ENCODE assay signal across 10 mouse cellular contexts in the genomic region with DNA sequence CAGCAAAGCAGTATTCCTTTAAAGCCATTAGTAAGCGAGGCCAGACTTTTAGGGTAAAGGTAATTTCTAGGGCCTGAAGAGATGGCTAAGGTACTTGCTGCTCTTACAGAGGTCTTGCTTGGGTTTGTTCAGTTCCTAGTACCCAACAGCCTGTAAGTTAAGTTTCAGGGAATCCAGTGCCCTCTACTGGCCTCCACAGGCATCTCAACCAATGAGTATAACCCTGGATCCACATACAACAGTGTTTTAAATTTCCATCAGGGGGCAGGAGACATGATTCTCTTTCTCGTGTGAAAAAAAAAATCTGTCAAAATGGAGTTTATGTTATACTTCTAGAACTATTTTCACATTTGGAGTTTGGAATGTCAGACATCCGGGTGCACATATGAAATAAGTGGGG. TPM values are rescaled to one million over a fixed set of nuclear protein-coding genes. Genes with fewer than 3 reads are reported as not detected.
A peak's percentile ranks its signal among the peaks of the same experiment; 100 is the strongest.
DNase-seq lines count a peak whose midpoint lies in the region; ATAC-seq and TF ChIP-seq lines count a peak whose summit lies in the region.
"Had no signal": no experiment of that assay in that cellular context is flagged by ENCODE, and none has a peak within 500 bp of the region (broad histone marks: within the 10 kb centered on the region; RNA-seq: fewer than 3 reads in every experiment).

No protein-coding gene starts in this region.

- DNase-seq in heart, postnatal 0 days (ENCODE audit: low spot score), result no peak
- DNase-seq in heart, adult 9 months (ENCODE audit: low spot score in 2 of 2), result no peak
- DNase-seq in ES-CJ7 (ENCODE audit: low read depth, low spot score), result peak; percentile 79
- DNase-seq in natural killer cell, adult 2 months (ENCODE audit: low spot score in 2 of 2), result peak; percentile 48 to 66
- DNase-seq in left cerebral cortex, postnatal 10 days (ENCODE audit: extremely low spot score in 1 of 2, low spot score in 2 of 2), result no peak
- DNase-seq in frontal cortex, postnatal 10 days (ENCODE audit: low spot score in 2 of 2), result no peak

- WGBS in heart, postnatal 0 days, result 61% methylated on average over 3 of the region's 3 CpGs
- WGBS in kidney, embryonic 15.5 days, result 59% methylated on average over 3 of the region's 3 CpGs

- no peaks in the 10 kb centered on the region for H3K27me3 ChIP-seq in heart, postnatal 0 days (ENCODE audit: control insufficient read depth, insufficient read depth, low read length)
- no peaks in the 10 kb centered on the region for H3K27me3 ChIP-seq in kidney, embryonic 15.5 days

- peak; percentile 56 for TF ChIP-seq CTCF in heart, postnatal 0 days (IDR thresholded peaks at IDR 0.05; ENCODE audit: low read depth)

- intact Hi-C loops in left cerebral cortex, postnatal 10 days (cut with DNase I), result loop anchor here (10.0 kb wide), 1 partner anchor 533 kb away; no protein-coding TSS in a partner anchor

- H3K4me2 ChIP-seq in heart, postnatal 0 days (ENCODE audit: low read depth, low read length), result no peak overlapping the region
- H3K4me2 ChIP-seq in kidney, embryonic 15.5 days, result no peak overlapping the region

- TF ChIP-seq EP300 in heart, postnatal 0 days (IDR thresholded peaks at IDR 0.05; ENCODE audit: low read depth), result no peak

- no peaks in the 10 kb centered on the region for H3K36me3 ChIP-seq in heart, postnatal 0 days (replicated peaks; ENCODE audit: control insufficient read depth, insufficient read depth, low read length)
- H3K36me3 ChIP-seq in kidney, embryonic 15.5 days, result no peaks in the 10 kb centered on the region

- H3K4me3 ChIP-seq in heart, postnatal 0 days (ENCODE audit: low read depth, low read length), result no peak overlapping the region
- H3K4me3 ChIP-seq in brown adipose tissue, adult 24 weeks (ENCODE audit: insufficient read depth, low read depth, low read length), result no peak overlapping the region
- H3K4me3 ChIP-seq in kidney, embryonic 15.5 days (replicated peaks), result no peak overlapping the region
- H3K4me3 ChIP-seq: erythroblast, embryonic 14.5 days had no signal

- ATAC-seq in heart, postnatal 0 days (ENCODE audit: insufficient read depth, low read depth), result no peak
- ATAC-seq in kidney, embryonic 15.5 days (replicated peaks; ENCODE audit: low FRiP score), result peak; percentile 70; the same call in 1 of the 2 replicates

- no peaks in the 10 kb centered on the region for H3K9me3 ChIP-seq in heart, postnatal 0 days (replicated peaks; ENCODE audit: control insufficient read depth, low read length)
- no peaks in the 10 kb centered on the region for H3K9me3 ChIP-seq in kidney, embryonic 15.5 days (replicated peaks)

- no peaks in the 10 kb centered on the region for H3K4me1 ChIP-seq in heart, postnatal 0 days (ENCODE audit: control insufficient read depth, insufficient read depth)
- H3K4me1 ChIP-seq in brown adipose tissue, adult 24 weeks (ENCODE audit: control insufficient read depth, insufficient read depth, insufficient read length, low read length), result peaks cover 5% of the 10 kb centered on the region
- peaks cover 3% of the 10 kb centered on the region for H3K4me1 ChIP-seq in kidney, embryonic 15.5 days

- H3K27ac ChIP-seq in heart, postnatal 0 days (ENCODE audit: low read depth), result no peak overlapping the region
- peak overlapping the region; percentile 88 for H3K27ac ChIP-seq in brown adipose tissue, adult 24 weeks (replicated peaks; ENCODE audit: low read depth, low read length)
- no peak overlapping the region for H3K27ac ChIP-seq in kidney, embryonic 15.5 days
- H3K27ac ChIP-seq: macrophage had no signal

- H3K9ac ChIP-seq in heart, postnatal 0 days (replicated peaks; ENCODE audit: low read depth, low read length), result no peak overlapping the region
- no peak overlapping the region for H3K9ac ChIP-seq in kidney, embryonic 15.5 days

RNA-seq across cellular contexts. Expression of gene Psma1, which starts 5.8 kb away (rescaled TPM):
- 157 and 196 TPM in 2 replicates for total RNA-seq in heart, postnatal 0 days (2014; rRNA removed; ENCODE audit: low replicate concordance)
- 304 and 320 TPM in 2 replicates for polyA plus RNA-seq in heart, postnatal 0 days (2015; fragmentation: Nextera tagmentation; extraction: Ambion mirVana)
- 218 and 228 TPM in 2 replicates for polyA plus RNA-seq in brown adipose tissue, adult 24 weeks (2012; ENCODE audit: insufficient read depth, insufficient read length, missing spikeins)
- 422 and 445 TPM in 2 replicates for polyA plus RNA-seq in kidney, embryonic 15.5 days (2015; fragmentation: Nextera tagmentation; extraction: Ambion mirVana)
- total RNA-seq in left cerebral cortex, postnatal 10 days (2021), result 100 to 1,000 TPM; 138 to 147 TPM

RNA-seq across cellular contexts. Expression of gene Copb1, which starts 27.2 kb away (rescaled TPM):
- total RNA-seq in heart, postnatal 0 days (2014; rRNA removed; ENCODE audit: low replicate concordance), result 47.9 and 54.1 TPM in 2 replicates
- 52.9 and 53.0 TPM in 2 replicates for polyA plus RNA-seq in heart, postnatal 0 days (2015; fragmentation: Nextera tagmentation; extraction: Ambion mirVana)
- 53.3 and 84.8 TPM in 2 replicates for polyA plus RNA-seq in brown adipose tissue, adult 24 weeks (2012; ENCODE audit: insufficient read depth, insufficient read length, missing spikeins)
- 125 and 131 TPM in 2 replicates for polyA plus RNA-seq in kidney, embryonic 15.5 days (2015; fragmentation: Nextera tagmentation; extraction: Ambion mirVana)
- total RNA-seq in left cerebral cortex, postnatal 10 days (2021), result 10 to 100 TPM; 61.8 to 64.7 TPM

Comparison
In these comparisons a context has a peak if more than half of its experiments do, and no peak if none do; other contexts are left out.
1. DNase-seq: peak in ES-CJ7 (single experiment) and natural killer cell, adult 2 months (2 of 2); none in heart, postnatal 0 days (single experiment), heart, adult 9 months (0 of 2), left cerebral cortex, postnatal 10 days (0 of 2) and frontal cortex, postnatal 10 days (0 of 2).